Mouse (Mus musculus): ENCODE data around the gene Krtap4-16. TPM values are rescaled to one million over a fixed set of nuclear protein-coding genes. Genes with fewer than 3 reads are reported as not detected.

Gene Krtap4-16
- polyA plus RNA-seq (2014; fragmentation: Illumina TruSeq; extraction: RNeasy Lipid Tissue Mini Kit (QIAGEN cat#74804); ENCODE audit: low read depth, low replicate concordance): not detected

GRCm38 (mm10) chr11:99851508-99851907 is at the start of gene Krtap4-16:
Gene Krtap4-16 (minus strand): TSS chr11:99851608.

GRCm38 (mm10) chr11:99878887-99879286 is 27.5 kb upstream of the Krtap4-16 start, which contains the start of gene Gm11567:
Gene Gm11567 (plus strand): TSS chr11:99879187.

GRCm38 (mm10) chr11:99873089-99873488 is 21.7 kb upstream of the Krtap4-16 start, which contains the start of gene Krtap9-1:
Gene Krtap9-1 (plus strand): TSS chr11:99873389.

GRCm38 (mm10) chr11:99864176-99864575 is 12.8 kb upstream of the Krtap4-16 start, which contains the start of gene Gm11559:
Gene Gm11559 (plus strand): TSS chr11:99864476.

GRCm38 (mm10) chr11:99857617-99858016 is 6.2 kb upstream of the Krtap4-16 start, which contains the start of gene Gm11568:
Gene Gm11568 (plus strand): TSS chr11:99857917.

GRCm38 (mm10) chr11:99837966-99838365 is 13.4 kb downstream of the Krtap4-16 start, which contains the start of gene 2300003K06Rik:
Gene 2300003K06Rik (minus strand): TSS chr11:99838066.

GRCm38 (mm10) chr11:99815566-99815965 is 35.8 kb downstream of the Krtap4-16 start, which contains the start of gene Gm11564:
Gene Gm11564 (minus strand): TSS chr11:99815666.

GRCm38 (mm10) chr11:99809792-99810191 is 41.6 kb downstream of the Krtap4-16 start, which contains the start of gene Krtap4-13:
Gene Krtap4-13 (minus strand): TSS chr11:99809892.

GRCm38 (mm10) chr11:99804346-99804745 is 47.1 kb downstream of the Krtap4-16 start, which contains the start of gene Gm11554:
Gene Gm11554 (minus strand): TSS chr11:99804446.

Other genes starting within 250 kb of the Krtap4-16 start
- not detected for gene Gm11938, start 248.3 kb downstream of the Krtap4-16 start, polyA plus RNA-seq (2014; fragmentation: Illumina TruSeq; extraction: RNeasy Lipid Tissue Mini Kit (QIAGEN cat#74804); ENCODE audit: low read depth, low replicate concordance)
- not detected for gene Gm11937, start 241.4 kb downstream of the Krtap4-16 start, polyA plus RNA-seq (2014; fragmentation: Illumina TruSeq; extraction: RNeasy Lipid Tissue Mini Kit (QIAGEN cat#74804); ENCODE audit: low read depth, low replicate concordance)
- not detected for gene Krtap2-4, start 236.8 kb downstream of the Krtap4-16 start, polyA plus RNA-seq (2014; fragmentation: Illumina TruSeq; extraction: RNeasy Lipid Tissue Mini Kit (QIAGEN cat#74804); ENCODE audit: low read depth, low replicate concordance)
- not detected for gene Gm11562, start 231.2 kb downstream of the Krtap4-16 start, polyA plus RNA-seq (2014; fragmentation: Illumina TruSeq; extraction: RNeasy Lipid Tissue Mini Kit (QIAGEN cat#74804); ENCODE audit: low read depth, low replicate concordance)
- gene Krtap4-1, start 223.4 kb downstream of the Krtap4-16 start, polyA plus RNA-seq (2014; fragmentation: Illumina TruSeq; extraction: RNeasy Lipid Tissue Mini Kit (QIAGEN cat#74804); ENCODE audit: low read depth, low replicate concordance): not detected
- not detected for gene Krtap4-2, start 216.5 kb downstream of the Krtap4-16 start, polyA plus RNA-seq (2014; fragmentation: Illumina TruSeq; extraction: RNeasy Lipid Tissue Mini Kit (QIAGEN cat#74804); ENCODE audit: low read depth, low replicate concordance)
- gene Krtap4-7, start 207.5 kb downstream of the Krtap4-16 start, polyA plus RNA-seq (2014; fragmentation: Illumina TruSeq; extraction: RNeasy Lipid Tissue Mini Kit (QIAGEN cat#74804); ENCODE audit: low read depth, low replicate concordance): not detected
- not detected for gene Gm11555, start 201.4 kb downstream of the Krtap4-16 start, polyA plus RNA-seq (2014; fragmentation: Illumina TruSeq; extraction: RNeasy Lipid Tissue Mini Kit (QIAGEN cat#74804); ENCODE audit: low read depth, low replicate concordance)
- gene Gm11563, start 192.6 kb downstream of the Krtap4-16 start, polyA plus RNA-seq (2014; fragmentation: Illumina TruSeq; extraction: RNeasy Lipid Tissue Mini Kit (QIAGEN cat#74804); ENCODE audit: low read depth, low replicate concordance): not detected
- not detected for gene Krtap4-6, start 185.6 kb downstream of the Krtap4-16 start, polyA plus RNA-seq (2014; fragmentation: Illumina TruSeq; extraction: RNeasy Lipid Tissue Mini Kit (QIAGEN cat#74804); ENCODE audit: low read depth, low replicate concordance)
- gene Gm14190, start 160.9 kb downstream of the Krtap4-16 start, polyA plus RNA-seq (2014; fragmentation: Illumina TruSeq; extraction: RNeasy Lipid Tissue Mini Kit (QIAGEN cat#74804); ENCODE audit: low read depth, low replicate concordance): not detected
- not detected for gene Gm14180, start 117.3 kb downstream of the Krtap4-16 start, polyA plus RNA-seq (2014; fragmentation: Illumina TruSeq; extraction: RNeasy Lipid Tissue Mini Kit (QIAGEN cat#74804); ENCODE audit: low read depth, low replicate concordance)
- gene Gm11595, start 78.7 kb downstream of the Krtap4-16 start, polyA plus RNA-seq (2014; fragmentation: Illumina TruSeq; extraction: RNeasy Lipid Tissue Mini Kit (QIAGEN cat#74804); ENCODE audit: low read depth, low replicate concordance): not detected
- gene Krtap4-8, start 70.9 kb downstream of the Krtap4-16 start, polyA plus RNA-seq (2014; fragmentation: Illumina TruSeq; extraction: RNeasy Lipid Tissue Mini Kit (QIAGEN cat#74804); ENCODE audit: low read depth, low replicate concordance): not detected
- gene Krtap4-9, start 66.4 kb downstream of the Krtap4-16 start, polyA plus RNA-seq (2014; fragmentation: Illumina TruSeq; extraction: RNeasy Lipid Tissue Mini Kit (QIAGEN cat#74804); ENCODE audit: low read depth, low replicate concordance): not detected
- not detected for gene Gm11596, start 58.1 kb downstream of the Krtap4-16 start, polyA plus RNA-seq (2014; fragmentation: Illumina TruSeq; extraction: RNeasy Lipid Tissue Mini Kit (QIAGEN cat#74804); ENCODE audit: low read depth, low replicate concordance)
- not detected for gene Gm11569, start 52.7 kb downstream of the Krtap4-16 start, polyA plus RNA-seq (2014; fragmentation: Illumina TruSeq; extraction: RNeasy Lipid Tissue Mini Kit (QIAGEN cat#74804); ENCODE audit: low read depth, low replicate concordance)
- gene Gm11554, start 47.2 kb downstream of the Krtap4-16 start, polyA plus RNA-seq (2014; fragmentation: Illumina TruSeq; extraction: RNeasy Lipid Tissue Mini Kit (QIAGEN cat#74804); ENCODE audit: low read depth, low replicate concordance): not detected
- not detected for gene Krtap4-13, start 41.7 kb downstream of the Krtap4-16 start, polyA plus RNA-seq (2014; fragmentation: Illumina TruSeq; extraction: RNeasy Lipid Tissue Mini Kit (QIAGEN cat#74804); ENCODE audit: low read depth, low replicate concordance)
- not detected for gene Gm11564, start 35.9 kb downstream of the Krtap4-16 start, polyA plus RNA-seq (2014; fragmentation: Illumina TruSeq; extraction: RNeasy Lipid Tissue Mini Kit (QIAGEN cat#74804); ENCODE audit: low read depth, low replicate concordance)
- gene 2300003K06Rik, start 13.5 kb downstream of the Krtap4-16 start, polyA plus RNA-seq (2014; fragmentation: Illumina TruSeq; extraction: RNeasy Lipid Tissue Mini Kit (QIAGEN cat#74804); ENCODE audit: low read depth, low replicate concordance): not detected
- gene Gm11568, start 6.3 kb upstream of the Krtap4-16 start, polyA plus RNA-seq (2014; fragmentation: Illumina TruSeq; extraction: RNeasy Lipid Tissue Mini Kit (QIAGEN cat#74804); ENCODE audit: low read depth, low replicate concordance): not detected
- not detected for gene Gm11559, start 12.9 kb upstream of the Krtap4-16 start, polyA plus RNA-seq (2014; fragmentation: Illumina TruSeq; extraction: RNeasy Lipid Tissue Mini Kit (QIAGEN cat#74804); ENCODE audit: low read depth, low replicate concordance)
- gene Krtap9-1, start 21.8 kb upstream of the Krtap4-16 start, polyA plus RNA-seq (2014; fragmentation: Illumina TruSeq; extraction: RNeasy Lipid Tissue Mini Kit (QIAGEN cat#74804); ENCODE audit: low read depth, low replicate concordance): not detected
- not detected for gene Gm11567, start 27.6 kb upstream of the Krtap4-16 start, polyA plus RNA-seq (2014; fragmentation: Illumina TruSeq; extraction: RNeasy Lipid Tissue Mini Kit (QIAGEN cat#74804); ENCODE audit: low read depth, low replicate concordance)
- gene Krtap31-1, start 56.3 kb upstream of the Krtap4-16 start, polyA plus RNA-seq (2014; fragmentation: Illumina TruSeq; extraction: RNeasy Lipid Tissue Mini Kit (QIAGEN cat#74804); ENCODE audit: low read depth, low replicate concordance): not detected
- not detected for gene Gm11565, start 63.1 kb upstream of the Krtap4-16 start, polyA plus RNA-seq (2014; fragmentation: Illumina TruSeq; extraction: RNeasy Lipid Tissue Mini Kit (QIAGEN cat#74804); ENCODE audit: low read depth, low replicate concordance)
- gene Krtap31-2, start 84.7 kb upstream of the Krtap4-16 start, polyA plus RNA-seq (2014; fragmentation: Illumina TruSeq; extraction: RNeasy Lipid Tissue Mini Kit (QIAGEN cat#74804); ENCODE audit: low read depth, low replicate concordance): not detected
- not detected for gene Krtap9-5, start 96.9 kb upstream of the Krtap4-16 start, polyA plus RNA-seq (2014; fragmentation: Illumina TruSeq; extraction: RNeasy Lipid Tissue Mini Kit (QIAGEN cat#74804); ENCODE audit: low read depth, low replicate concordance)
- not detected for gene Krtap29-1, start 127.4 kb upstream of the Krtap4-16 start, polyA plus RNA-seq (2014; fragmentation: Illumina TruSeq; extraction: RNeasy Lipid Tissue Mini Kit (QIAGEN cat#74804); ENCODE audit: low read depth, low replicate concordance)
- not detected for gene Krtap16-1, start 135.0 kb upstream of the Krtap4-16 start, polyA plus RNA-seq (2014; fragmentation: Illumina TruSeq; extraction: RNeasy Lipid Tissue Mini Kit (QIAGEN cat#74804); ENCODE audit: low read depth, low replicate concordance)
- gene Krtap17-1, start 142.4 kb upstream of the Krtap4-16 start, polyA plus RNA-seq (2014; fragmentation: Illumina TruSeq; extraction: RNeasy Lipid Tissue Mini Kit (QIAGEN cat#74804); ENCODE audit: low read depth, low replicate concordance): not detected
- gene Krt33a, start 164.6 kb upstream of the Krtap4-16 start, polyA plus RNA-seq (2014; fragmentation: Illumina TruSeq; extraction: RNeasy Lipid Tissue Mini Kit (QIAGEN cat#74804); ENCODE audit: low read depth, low replicate concordance): not detected
- not detected for gene Krt33b, start 178.3 kb upstream of the Krtap4-16 start, polyA plus RNA-seq (2014; fragmentation: Illumina TruSeq; extraction: RNeasy Lipid Tissue Mini Kit (QIAGEN cat#74804); ENCODE audit: low read depth, low replicate concordance)
- not detected for gene Krt34, start 189.9 kb upstream of the Krtap4-16 start, polyA plus RNA-seq (2014; fragmentation: Illumina TruSeq; extraction: RNeasy Lipid Tissue Mini Kit (QIAGEN cat#74804); ENCODE audit: low read depth, low replicate concordance)
- gene Krt31, start 198.9 kb upstream of the Krtap4-16 start, polyA plus RNA-seq (2014; fragmentation: Illumina TruSeq; extraction: RNeasy Lipid Tissue Mini Kit (QIAGEN cat#74804); ENCODE audit: low read depth, low replicate concordance): not detected
- gene Krt32, start 236.6 kb upstream of the Krtap4-16 start, polyA plus RNA-seq (2014; fragmentation: Illumina TruSeq; extraction: RNeasy Lipid Tissue Mini Kit (QIAGEN cat#74804); ENCODE audit: low read depth, low replicate concordance): not detected
- not detected for gene Krt35, start 244.6 kb upstream of the Krtap4-16 start, polyA plus RNA-seq (2014; fragmentation: Illumina TruSeq; extraction: RNeasy Lipid Tissue Mini Kit (QIAGEN cat#74804); ENCODE audit: low read depth, low replicate concordance)

Measured in adrenal gland, adult 10 weeks (tissue).